ENCODE assay signal across 8 mouse cellular contexts in the genomic region with DNA sequence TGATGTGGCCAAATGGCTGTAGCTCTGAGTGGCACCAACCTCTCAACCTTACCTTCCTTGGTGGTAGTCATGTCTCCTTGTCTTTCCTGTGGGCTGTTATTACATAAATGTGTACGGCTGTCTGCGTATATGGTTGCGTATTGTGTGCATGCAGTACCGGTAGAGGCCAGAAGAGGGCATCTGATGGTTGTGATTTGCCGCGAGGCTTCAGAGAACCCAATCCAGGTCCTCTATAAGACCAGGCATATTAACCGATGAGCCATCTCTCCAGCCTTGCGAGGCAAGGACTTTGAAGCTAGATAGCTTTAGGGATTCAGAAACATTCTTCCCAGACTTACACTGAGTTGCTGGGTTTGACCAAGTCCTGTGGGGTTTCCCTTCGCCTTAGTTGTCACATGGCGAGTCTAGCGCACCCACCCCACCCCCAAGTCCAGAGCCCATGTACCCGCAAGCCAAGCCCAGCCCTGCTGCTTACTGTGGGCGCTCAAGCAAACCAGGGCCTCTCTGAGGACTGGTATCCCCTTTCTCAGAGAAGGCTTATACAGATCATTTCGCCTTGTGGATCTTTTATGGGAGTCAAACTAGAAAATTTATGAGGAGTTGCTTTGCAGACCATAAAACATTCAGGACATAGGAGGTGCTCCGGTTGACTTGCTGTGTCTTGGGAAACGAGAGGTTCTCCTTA.
A peak's percentile ranks its signal among the peaks of the same experiment; 100 is the strongest.
DNase-seq lines count a peak whose midpoint lies in the region; ATAC-seq and TF ChIP-seq lines count a peak whose summit lies in the region.
"Had no signal": no experiment of that assay in that cellular context is flagged by ENCODE, and none has a peak within 500 bp of the region (broad histone marks: within the 10 kb centered on the region; RNA-seq: fewer than 3 reads in every experiment).

No protein-coding gene starts in this region.

- H3K4me2 ChIP-seq in kidney, postnatal 0 days (ENCODE audit: low read length), result 0 out of 2 replicates have a peak overlapping the region, but pooled peaks have one; percentile 3
- H3K4me2 ChIP-seq in forebrain, embryonic 16.5 days (ENCODE audit: low read length), result no peak overlapping the region

- no peaks in the 10 kb centered on the region for H3K36me3 ChIP-seq in kidney, postnatal 0 days (ENCODE audit: insufficient read depth, low read length)
- H3K36me3 ChIP-seq in testis, adult 2 months (ENCODE audit: control insufficient read depth, insufficient read depth, low read length), result no peaks in the 10 kb centered on the region
- H3K36me3 ChIP-seq in forebrain, embryonic 16.5 days (ENCODE audit: control insufficient read depth, insufficient read depth), result no peaks in the 10 kb centered on the region

- H3K4me1 ChIP-seq in bone marrow, adult 2 months (ENCODE audit: control insufficient read depth, insufficient read depth, low read length), result no peaks in the 10 kb centered on the region
- peaks cover 18% of the 10 kb centered on the region for H3K4me1 ChIP-seq in kidney, postnatal 0 days (replicated peaks; ENCODE audit: insufficient read depth, low read length)
- peaks cover 21% of the 10 kb centered on the region for H3K4me1 ChIP-seq in testis, adult 2 months (ENCODE audit: control insufficient read depth, insufficient read depth, low read length)
- H3K4me1 ChIP-seq in forebrain, embryonic 16.5 days (replicated peaks; ENCODE audit: control insufficient read depth, insufficient read depth, low read length), result peaks cover 5% of the 10 kb centered on the region; the same call in 1 of the 2 replicates

- H3K9me3 ChIP-seq in kidney, postnatal 0 days (replicated peaks; ENCODE audit: low read length), result no peaks in the 10 kb centered on the region
- no peaks in the 10 kb centered on the region for H3K9me3 ChIP-seq in forebrain, embryonic 16.5 days (ENCODE audit: control insufficient read depth, low read length)

- no peak for TF ChIP-seq POLR2A in bone marrow, adult 2 months (IDR thresholded peaks at IDR 0.05; ENCODE audit: borderline replicate concordance, control insufficient read depth, low read depth, low read length)
- no peak for TF ChIP-seq POLR2A in testis, adult 2 months (IDR thresholded peaks at IDR 0.05; ENCODE audit: control insufficient read depth, low read depth, low read length)

- peak; percentile 66 for ATAC-seq in kidney, postnatal 0 days (replicated peaks; ENCODE audit: low FRiP score, low read depth)
- ATAC-seq in forebrain, embryonic 16.5 days, result no peak

- peak; percentile 19 for DNase-seq in lung, postnatal 36 days
- DNase-seq in lung, postnatal 10 days, result no peak
- DNase-seq in kidney, postnatal 0 days (ENCODE audit: low spot score), result peak; percentile 92
- DNase-seq in urinary bladder, postnatal 4 days (ENCODE audit: low spot score in 2 of 2), result no peak
- DNase-seq: thymus, adult 18-20 months had no signal

- no peak overlapping the region for H3K27ac ChIP-seq in bone marrow, adult 2 months (ENCODE audit: control insufficient read depth, insufficient read depth, low read depth, low read length, poor library complexity)
- H3K27ac ChIP-seq in kidney, postnatal 0 days, result peak overlapping the region; percentile 78
- no peak overlapping the region for H3K27ac ChIP-seq in testis, adult 2 months (ENCODE audit: control insufficient read depth, insufficient read depth, low read depth, low read length)
- H3K27ac ChIP-seq in forebrain, embryonic 16.5 days (ENCODE audit: low read length), result no peak overlapping the region

- H3K4me3 ChIP-seq in bone marrow, adult 2 months (replicated peaks; ENCODE audit: control insufficient read depth, low read depth, low read length), result no peak overlapping the region
- H3K4me3 ChIP-seq in kidney, postnatal 0 days (replicated peaks; ENCODE audit: low read depth, low read length), result no peak overlapping the region
- peak overlapping the region; percentile 38 for H3K4me3 ChIP-seq in testis, adult 2 months (ENCODE audit: control insufficient read depth, low read depth, low read length)
- no peak overlapping the region for H3K4me3 ChIP-seq in forebrain, embryonic 16.5 days (replicated peaks; ENCODE audit: low read length)

- 84% methylated on average over 16 of the region's 16 CpGs for WGBS in bone marrow, adult 2 months
- WGBS in kidney, postnatal 0 days, result 43% methylated on average over 16 of the region's 16 CpGs
- 88% methylated on average over 16 of the region's 16 CpGs for WGBS in forebrain, embryonic 16.5 days

- peak; percentile 33; the same call in 1 of the 2 replicates for TF ChIP-seq CTCF in bone marrow, adult 2 months (IDR thresholded peaks at IDR 0.05; ENCODE audit: control insufficient read depth, insufficient read depth, low read length)
- TF ChIP-seq CTCF in kidney, postnatal 0 days (IDR thresholded peaks at IDR 0.05; ENCODE audit: low read depth), result peak; percentile 81
- TF ChIP-seq CTCF in testis, adult 2 months (IDR thresholded peaks at IDR 0.05; ENCODE audit: control insufficient read depth, insufficient read depth, insufficient replicate concordance, low read depth, low read length), result peak; percentile 74; the same call in 1 of the 2 replicates

- no peak overlapping the region for H3K9ac ChIP-seq in kidney, postnatal 0 days (ENCODE audit: low read depth, low read length)
- no peak overlapping the region for H3K9ac ChIP-seq in forebrain, embryonic 16.5 days (replicated peaks; ENCODE audit: low read depth, low read length)

- H3K27me3 ChIP-seq in kidney, postnatal 0 days (ENCODE audit: insufficient read depth, low read length), result no peaks in the 10 kb centered on the region
- no peaks in the 10 kb centered on the region for H3K27me3 ChIP-seq in testis, adult 2 months (ENCODE audit: control insufficient read depth, insufficient read depth, low read length)
- H3K27me3 ChIP-seq in forebrain, embryonic 16.5 days (replicated peaks; ENCODE audit: control insufficient read depth, insufficient read depth, low read length), result no peaks in the 10 kb centered on the region

Comparison
In these comparisons a context has a peak if more than half of its experiments do, and no peak if none do; other contexts are left out.
1. DNase-seq: peak in lung, postnatal 36 days (single experiment) and kidney, postnatal 0 days (single experiment); none in lung, postnatal 10 days (single experiment) and urinary bladder, postnatal 4 days (0 of 2).
2. Peak in every context shown above with its lines, with median percentiles within 50 percentile points of each other: CTCF ChIP-seq.